Mouse (Mus musculus): ENCODE results near the gene Ube2k. TPM values are rescaled to one million over a fixed set of nuclear protein-coding genes. Genes with fewer than 3 reads are reported as not detected.

Gene Ube2k
- 109 and 117 TPM in 2 replicates for total RNA-seq (2014; fragmentation: Nextera tagmentation)
- 53.3 and 60.8 TPM in 2 replicates for total RNA-seq (2017)

DNA sequence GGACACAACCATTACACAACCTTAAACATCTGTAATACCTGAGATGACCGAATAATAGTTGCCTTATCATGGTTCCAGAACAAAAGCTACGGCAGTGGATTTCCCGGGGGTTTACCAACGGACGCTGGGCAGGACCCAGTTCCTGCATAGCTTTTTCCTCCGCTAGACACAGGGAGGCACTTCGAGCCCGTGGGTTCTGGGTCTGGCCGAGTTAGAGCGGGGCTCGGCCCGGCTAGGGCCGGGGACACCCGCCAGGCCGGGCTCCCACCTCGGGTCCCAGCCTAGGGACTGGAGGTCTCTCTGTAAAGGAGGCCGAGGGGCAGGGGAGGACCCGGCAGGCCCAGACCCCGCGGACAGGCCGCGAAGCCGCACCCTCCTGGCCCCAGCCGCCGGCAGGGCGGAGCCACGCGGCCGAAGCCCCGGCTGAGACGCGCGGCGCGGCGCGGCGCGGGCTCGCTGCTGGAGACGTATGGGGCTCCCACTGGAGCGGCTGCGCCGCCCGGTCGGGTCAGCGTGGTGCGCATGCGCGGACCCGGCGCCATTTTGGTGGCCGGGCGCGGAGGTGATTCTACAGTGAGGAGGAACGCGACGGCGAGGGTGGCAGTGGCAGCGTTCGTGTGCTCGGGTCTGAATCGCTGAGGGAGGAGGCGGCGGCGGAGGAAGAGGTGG is at the start of gene Ube2k, which contains the start of gene Smim14:
Ube2k (plus strand) TSS at position 483 of the 669 bp plus-strand sequence.
Smim14 (minus strand) TSS at position 434 of the 669 bp plus-strand sequence.
- peak; percentile 66 for ATAC-seq (replicated peaks; ENCODE audit: low FRiP score, low TSS enrichment, poor library complexity, severe bottlenecking)

DNA sequence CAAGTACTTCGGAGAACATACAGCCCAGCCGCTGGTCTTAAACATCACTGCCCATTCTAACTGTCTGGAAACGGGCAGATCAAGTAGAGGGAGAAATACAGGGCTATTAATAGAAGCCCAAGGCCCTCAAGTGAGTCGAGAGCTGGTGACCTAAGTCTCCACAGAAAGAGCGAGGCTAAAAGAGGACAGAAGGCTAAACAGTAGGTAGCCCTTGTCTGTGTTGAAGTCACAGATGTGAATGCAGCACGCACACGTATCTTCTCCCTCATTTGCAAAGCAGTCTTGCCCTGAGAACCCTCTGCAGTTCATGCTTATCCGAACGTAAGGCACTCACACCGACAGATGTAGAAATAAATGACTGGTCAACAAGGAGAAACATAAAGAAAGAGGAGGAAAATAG is 49.7 kb upstream of the Ube2k start:
- no peak for ATAC-seq (replicated peaks; ENCODE audit: low FRiP score, low TSS enrichment, poor library complexity, severe bottlenecking)

DNA sequence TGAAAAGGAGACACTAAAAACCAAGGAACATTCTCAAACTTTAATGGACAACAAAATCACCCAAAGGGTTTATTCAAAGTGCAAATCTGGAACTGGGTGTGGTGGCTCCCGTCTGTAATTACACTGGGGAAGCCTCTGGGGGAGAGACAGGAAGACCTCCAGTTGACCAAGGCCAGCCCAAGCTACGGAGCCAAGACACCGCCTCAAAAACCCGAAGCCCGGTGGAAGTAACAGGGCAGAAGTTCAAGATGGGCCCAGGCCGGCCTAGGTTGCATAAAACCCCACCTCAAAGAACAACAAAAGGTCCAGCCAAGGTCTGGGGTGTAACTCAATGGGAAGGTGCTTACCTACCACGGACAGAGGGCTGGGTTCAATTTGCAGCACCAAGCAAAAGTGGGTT is 48.3 kb upstream of the Ube2k start:
- no peak for ATAC-seq (replicated peaks; ENCODE audit: low FRiP score, low TSS enrichment, poor library complexity, severe bottlenecking)

DNA sequence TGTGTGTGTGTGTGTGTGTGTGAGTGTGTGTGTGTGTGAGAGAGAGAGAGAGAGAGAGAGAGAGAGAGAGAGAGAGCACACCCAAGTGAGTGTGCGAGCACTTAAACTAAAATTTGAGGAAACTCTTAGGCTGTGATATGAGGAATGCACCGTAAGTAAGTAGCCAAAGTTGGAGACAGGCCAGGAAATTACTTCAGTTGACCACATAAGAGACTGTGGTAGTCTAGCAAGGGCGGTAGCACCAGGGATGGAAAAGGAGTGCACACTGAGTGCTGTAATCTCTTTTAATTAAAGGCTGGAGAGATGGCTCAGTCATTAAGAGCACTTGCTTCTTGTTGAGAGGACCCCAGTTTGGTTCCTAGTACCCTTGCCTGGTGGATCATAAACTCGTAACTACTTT is 47.2 kb upstream of the Ube2k start:
- ATAC-seq (replicated peaks; ENCODE audit: low FRiP score, low TSS enrichment, poor library complexity, severe bottlenecking) = no peak

DNA sequence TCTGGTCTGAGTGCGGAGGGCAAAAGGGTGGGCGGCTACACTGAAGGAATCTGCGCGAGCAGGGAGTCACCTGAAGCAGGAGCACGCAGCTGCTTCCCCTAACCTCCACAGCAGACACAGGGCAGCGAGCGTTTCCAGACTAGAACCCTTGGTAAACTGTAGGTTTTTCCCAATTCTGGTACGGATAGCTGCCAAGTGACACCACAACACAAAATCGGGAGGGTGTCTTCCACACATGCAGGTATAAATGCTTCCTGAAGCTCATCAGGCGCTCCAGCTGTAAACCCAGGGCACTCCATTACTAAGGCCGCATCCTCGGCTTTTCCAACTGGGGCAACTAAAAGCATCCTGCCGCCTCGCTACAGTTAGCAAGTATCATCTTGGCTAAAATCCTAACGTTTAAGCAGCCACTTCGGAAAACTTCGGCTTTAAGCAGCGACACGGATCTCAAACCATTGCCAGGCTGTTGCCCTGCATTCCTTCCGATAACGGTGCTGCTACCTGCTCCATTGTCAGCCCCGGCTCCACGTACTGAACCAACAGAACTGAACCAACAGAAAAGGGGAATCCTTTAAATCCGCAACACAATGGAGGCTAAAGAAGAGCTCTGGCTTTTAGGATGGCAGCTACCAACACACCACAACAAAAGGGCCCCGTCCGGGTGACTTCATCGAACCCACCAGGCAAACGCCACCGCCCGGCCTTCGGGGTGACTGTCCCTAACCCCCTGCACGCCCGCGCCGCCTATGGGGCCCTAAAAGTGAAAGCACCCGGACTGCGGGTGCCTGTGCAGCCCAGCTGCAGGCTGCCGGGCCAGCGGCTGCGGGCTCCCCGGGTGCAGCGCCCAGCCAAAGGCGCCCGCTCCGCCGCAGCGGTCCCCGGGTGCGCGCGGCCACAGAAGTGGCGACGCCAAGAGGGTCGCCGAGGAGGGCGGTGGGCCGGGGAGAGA is 45.0 kb upstream of the Ube2k start:
- peak; percentile 73 for ATAC-seq (replicated peaks; ENCODE audit: low FRiP score, low TSS enrichment, poor library complexity, severe bottlenecking)

DNA sequence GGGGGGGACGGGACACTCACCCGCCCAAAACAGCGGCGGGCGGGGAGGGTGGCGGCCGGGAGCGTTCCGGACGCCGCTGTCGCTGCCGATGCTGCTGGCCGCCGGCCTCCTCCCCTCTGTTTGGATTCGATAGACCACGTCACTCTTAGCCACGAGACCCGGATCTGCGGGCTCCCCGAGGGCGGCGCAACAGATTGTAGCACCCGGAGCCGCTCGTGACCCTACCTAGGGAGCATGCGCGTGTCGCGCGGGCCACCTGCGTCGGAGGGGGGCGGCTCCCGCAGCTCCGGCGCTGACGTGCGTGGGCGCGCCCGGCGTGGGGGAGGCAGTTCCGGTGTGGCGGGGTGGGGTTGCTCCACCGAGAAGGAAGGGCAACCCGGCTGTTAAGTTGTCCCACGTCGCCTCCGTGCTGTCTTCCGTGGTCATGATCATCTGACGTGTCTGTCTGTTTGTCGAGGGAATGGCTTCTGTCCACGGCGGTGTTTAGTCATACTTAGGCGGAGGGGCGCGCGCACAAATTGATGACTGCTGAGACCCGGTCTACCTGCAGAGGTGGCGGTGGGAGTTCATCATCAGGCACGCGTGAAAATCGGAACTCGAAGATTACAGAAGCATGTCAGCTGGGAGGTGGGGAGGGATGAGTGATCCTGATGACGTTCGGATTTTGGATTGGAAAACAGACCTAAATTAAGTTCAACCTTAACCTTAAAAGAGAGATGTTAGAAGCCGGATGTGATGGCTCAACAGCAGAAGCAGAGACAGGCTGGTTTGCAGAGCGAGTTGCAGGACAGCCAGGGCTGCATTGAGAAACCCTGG is 44.1 kb upstream of the Ube2k start, which contains the start of gene Gm43552:
Gm43552 (minus strand) TSS at position 118 of the 816 bp plus-strand sequence.
- peak; percentile 92 for ATAC-seq (replicated peaks; ENCODE audit: low FRiP score, low TSS enrichment, poor library complexity, severe bottlenecking)

DNA sequence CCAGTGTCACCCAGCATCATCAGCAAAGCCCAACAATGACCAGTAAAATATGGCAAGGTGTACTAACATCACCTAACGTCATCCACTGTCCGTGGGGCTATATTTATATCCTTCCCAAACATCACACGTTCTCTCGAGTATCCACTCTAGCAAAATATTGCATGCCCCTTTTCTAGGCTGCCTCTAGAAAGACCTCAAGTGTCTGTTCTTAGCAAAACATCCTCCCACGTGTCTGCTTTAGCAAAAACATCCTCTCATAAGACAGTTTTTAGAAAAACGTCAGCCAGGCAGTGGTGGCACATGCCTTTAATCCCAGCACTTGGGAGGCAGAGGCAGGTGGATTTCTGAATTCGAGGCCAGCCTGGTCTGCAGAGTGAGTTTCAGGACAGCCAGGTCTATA is 36.8 kb upstream of the Ube2k start:
- ATAC-seq (replicated peaks; ENCODE audit: low FRiP score, low TSS enrichment, poor library complexity, severe bottlenecking) = no peak

DNA sequence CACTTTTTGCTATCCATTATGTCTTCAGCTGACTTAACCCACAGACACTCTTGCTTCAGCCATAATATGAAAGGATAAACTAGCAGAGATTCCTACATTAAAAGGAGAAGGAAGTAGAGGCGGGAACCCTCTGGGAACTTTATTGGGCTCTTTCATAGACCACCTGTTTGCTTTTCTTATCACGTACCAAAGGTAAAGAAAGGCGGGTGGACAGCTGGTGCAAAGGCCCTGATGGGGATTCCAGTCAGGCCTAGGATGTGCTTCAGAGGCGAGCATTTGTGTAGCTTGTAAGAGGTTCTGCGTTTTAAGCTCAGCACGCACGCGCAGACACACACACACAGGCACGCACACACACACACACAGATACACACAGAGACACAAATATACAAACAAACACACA is 35.6 kb upstream of the Ube2k start:
- no peak for ATAC-seq (replicated peaks; ENCODE audit: low FRiP score, low TSS enrichment, poor library complexity, severe bottlenecking)

DNA sequence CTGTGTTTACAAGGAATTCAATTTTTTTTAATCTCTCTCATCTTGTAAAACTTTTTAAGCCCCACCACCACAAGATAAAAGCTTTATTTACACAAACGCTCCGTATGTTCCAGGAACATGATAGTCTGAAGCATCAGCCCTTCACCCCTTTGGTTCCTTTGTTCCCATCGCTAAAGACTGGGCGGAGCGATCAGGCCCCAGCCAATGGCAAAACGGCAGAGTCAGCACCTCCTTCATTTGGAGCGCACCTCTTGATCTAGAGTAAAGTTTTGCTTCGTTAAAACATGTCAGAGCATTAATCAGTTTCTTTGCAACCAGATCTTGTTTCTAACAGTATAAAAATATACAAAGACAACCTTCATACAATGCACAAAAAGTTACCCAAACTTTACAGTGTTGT is 31.2 kb upstream of the Ube2k start:
- ATAC-seq (replicated peaks; ENCODE audit: low FRiP score, low TSS enrichment, poor library complexity, severe bottlenecking) = peak; percentile 89

DNA sequence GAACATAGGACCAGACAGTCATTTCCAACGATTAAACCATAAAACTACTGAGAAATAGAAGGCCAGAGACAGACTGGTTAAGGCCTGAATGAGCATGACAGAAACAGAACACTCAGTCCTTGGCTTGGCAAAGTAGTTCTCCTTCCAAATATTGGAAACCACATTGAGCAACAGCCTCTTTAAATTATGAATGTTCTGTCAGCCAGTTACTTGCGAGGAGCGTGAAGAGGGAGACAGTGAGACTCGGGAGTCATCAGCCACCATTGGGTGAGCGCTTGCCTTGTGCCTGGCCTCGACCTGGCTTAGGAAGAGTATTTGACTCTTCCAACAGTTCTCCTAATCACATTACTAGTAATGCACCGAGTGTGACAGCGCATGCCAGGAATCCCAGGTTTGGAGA is 28.6 kb upstream of the Ube2k start:
- ATAC-seq (replicated peaks; ENCODE audit: low FRiP score, low TSS enrichment, poor library complexity, severe bottlenecking) = no peak

DNA sequence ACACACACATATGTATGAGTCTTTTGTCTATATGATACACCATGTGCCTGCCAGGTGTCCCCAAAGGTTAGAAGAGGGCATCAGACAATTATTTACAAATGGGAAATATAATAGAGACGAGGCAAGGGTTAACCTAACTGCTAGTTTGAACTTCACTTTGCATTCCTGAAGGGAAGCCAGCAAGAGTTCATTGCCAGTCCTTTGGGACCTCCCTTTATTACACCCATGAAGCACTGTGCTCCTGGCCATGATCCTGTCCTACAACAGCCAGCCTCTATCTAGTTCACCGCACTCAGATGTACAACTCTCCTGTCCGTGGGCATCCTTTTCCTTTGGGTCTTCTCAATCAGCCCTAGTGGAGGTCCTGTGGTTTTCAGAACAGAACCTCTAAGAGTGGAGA is 23.5 kb upstream of the Ube2k start:
- no peak for ATAC-seq (replicated peaks; ENCODE audit: low FRiP score, low TSS enrichment, poor library complexity, severe bottlenecking)

DNA sequence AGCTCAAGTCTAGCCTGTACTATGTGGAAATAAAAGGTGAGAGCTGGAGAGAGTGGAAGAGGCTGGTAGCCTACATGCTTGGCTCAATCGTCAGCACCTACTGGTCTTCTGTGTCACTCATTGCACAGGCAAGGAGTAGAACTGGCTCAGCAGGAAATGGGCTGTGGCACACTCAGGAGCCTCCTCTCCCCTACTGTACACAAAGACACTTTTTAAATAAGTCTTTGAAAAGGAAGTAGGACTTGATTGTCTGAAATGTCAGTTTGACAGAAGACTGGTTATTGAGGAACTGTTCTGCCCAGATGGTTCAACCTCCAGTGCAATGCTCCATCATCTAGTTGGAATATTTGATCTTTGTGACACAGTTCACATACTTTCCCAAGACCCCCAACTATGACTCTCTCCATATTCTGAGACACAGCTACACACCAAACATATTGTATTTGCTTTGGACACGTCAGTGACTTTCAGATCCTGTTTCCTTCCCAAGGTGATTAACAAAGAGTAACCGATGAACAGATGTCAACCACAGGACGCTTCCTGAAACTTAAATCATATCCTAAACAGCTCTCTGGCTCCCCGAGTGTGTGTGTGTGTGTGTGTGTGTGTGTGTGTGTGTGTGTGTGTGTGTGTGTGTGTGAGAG is 22.3 kb upstream of the Ube2k start:
- ATAC-seq (replicated peaks; ENCODE audit: low FRiP score, low TSS enrichment, poor library complexity, severe bottlenecking) = no peak

DNA sequence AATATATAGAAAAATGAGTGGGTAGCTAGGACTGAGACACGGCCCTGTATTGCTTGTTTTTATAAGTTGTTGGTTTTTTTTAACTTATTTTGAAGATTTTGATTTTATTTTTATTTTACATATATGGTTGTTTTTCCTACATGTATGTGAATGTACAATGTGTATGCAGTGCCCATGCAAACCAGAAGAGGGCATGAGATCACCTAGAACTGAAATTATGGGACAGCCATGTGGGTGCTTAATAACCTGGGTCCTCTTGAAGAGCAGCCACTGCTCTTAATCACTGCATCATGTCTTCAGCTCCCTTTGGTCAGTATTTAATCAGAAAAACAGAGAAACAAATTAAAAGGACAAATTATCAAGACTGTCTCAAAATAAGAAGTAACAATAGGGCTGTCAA is 15.2 kb upstream of the Ube2k start:
- peak; percentile 57; the same call in 1 of the 2 replicates for ATAC-seq (replicated peaks; ENCODE audit: low FRiP score, low TSS enrichment, poor library complexity, severe bottlenecking)

DNA sequence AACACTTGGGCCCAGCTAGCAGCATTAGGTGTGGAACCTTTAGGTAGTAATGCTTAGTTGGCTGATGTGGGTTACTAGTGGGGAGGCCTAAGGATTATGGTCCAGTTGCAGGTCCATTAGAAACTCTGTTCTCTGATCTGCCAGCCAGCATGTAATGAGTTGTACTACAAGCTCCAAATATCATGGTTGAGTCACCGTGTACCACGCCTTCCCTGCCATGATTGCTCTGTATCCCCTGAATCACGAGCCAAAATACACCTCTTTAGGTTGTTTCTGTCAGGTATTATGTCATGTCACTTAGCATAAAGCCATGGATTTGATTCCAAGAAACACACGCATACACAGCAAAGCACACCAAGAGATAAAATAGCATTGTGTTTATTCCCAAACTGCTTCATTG is 12.2 kb upstream of the Ube2k start:
- ATAC-seq (replicated peaks; ENCODE audit: low FRiP score, low TSS enrichment, poor library complexity, severe bottlenecking) = no peak

DNA sequence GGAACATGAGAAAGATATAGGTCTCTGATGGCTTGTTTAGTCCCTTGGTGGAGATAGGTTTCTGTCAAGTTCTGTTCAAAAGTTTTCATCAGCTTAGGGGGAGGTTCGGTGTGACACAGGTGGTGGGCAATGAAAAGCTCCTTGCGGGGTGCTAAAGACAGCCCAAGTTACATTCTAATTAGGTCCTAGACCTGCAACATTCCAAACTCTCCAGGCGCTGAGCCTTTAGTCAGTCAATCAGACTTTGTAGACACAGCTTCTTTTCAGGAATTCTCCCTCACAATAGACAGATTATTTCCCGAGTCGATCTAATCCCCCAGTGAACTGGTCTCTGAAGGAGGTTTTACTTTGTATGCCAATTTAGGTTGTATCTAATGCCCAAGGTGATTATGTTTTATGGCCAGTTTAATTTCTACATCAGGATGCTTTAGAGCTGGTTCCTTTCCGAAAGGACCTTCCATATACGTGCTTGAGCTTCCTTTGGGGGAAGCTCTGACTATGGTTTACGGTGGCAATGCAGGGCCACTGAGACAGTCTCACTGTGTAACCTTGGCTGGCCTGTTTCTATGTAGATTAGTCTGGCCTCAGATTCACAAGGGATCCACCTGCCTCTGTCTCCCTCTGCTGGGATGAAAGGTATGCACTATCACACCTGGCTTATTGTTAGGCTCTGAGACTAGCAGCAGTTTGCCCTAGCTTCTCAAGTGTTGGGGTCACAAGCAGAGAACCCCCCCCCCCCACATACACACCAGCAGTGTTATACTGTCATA is 11.2 kb upstream of the Ube2k start:
- ATAC-seq (replicated peaks; ENCODE audit: low FRiP score, low TSS enrichment, poor library complexity, severe bottlenecking) = no peak

DNA sequence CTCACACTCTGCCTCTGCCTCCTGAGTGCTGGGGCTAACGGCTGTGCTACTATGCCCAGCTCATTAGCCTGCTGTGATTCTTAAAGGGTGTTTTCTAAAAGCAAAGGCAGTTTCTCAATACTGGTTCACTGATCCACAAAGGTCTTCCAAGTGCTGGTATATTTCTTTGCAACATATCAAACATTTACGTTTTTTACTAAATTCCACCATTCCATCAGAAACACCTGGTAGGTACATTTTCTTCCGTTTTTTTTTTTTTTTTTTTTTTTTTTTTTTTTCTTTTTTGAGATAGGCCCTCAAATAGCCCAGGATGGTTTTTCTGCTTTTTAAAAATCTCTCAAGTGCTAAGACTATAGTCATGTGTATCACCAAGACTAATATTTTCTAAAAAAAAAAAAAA is 5.8 kb upstream of the Ube2k start:
- no peak for ATAC-seq (replicated peaks; ENCODE audit: low FRiP score, low TSS enrichment, poor library complexity, severe bottlenecking)

DNA sequence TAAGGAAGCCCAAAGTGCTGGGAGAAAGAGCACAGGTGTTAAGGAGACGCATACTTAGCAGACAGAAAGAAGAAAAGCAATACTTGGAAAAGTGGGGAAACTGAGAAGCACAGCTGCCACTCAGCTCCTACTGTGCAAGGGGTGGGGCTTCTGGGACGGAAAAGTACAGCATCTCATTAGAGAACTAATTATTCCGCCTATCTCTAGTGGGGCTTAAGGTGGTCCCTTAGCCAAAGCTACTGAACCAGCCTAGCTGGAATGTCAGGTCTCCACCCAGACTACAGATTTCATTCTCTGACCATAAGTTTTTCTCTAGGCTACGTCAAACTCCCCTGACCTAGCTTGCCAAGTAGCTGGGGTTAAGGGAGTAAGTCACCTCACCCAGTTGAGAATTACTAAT is 2.5 kb upstream of the Ube2k start:
- no peak for ATAC-seq (replicated peaks; ENCODE audit: low FRiP score, low TSS enrichment, poor library complexity, severe bottlenecking)

DNA sequence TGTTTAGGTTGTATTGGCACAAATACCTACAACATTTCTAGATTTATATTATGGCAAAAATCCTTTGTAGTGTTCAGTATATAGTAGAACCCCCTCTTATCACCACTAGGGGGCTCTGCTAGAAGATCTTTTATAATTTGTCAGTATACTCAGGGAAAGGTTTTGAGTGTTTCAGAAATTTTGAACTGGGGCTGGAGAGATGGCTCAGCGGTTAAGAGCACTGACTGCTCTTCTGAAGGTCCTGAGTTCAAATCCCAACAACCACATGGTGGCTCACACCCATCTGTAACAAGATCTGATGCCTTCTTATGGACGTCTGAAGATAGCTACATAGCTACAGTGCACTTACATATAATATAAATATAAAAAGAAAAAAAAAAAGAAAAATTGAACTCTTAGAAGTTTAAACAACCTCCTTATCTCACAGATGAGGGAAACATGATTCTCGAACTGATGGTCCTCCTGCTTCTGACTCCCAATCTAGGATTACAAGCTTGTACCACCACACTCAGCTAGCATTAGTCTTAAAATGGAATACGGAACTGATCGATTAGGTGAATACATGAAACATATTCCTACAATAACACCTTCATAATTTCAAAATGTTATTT is 1.5 kb upstream of the Ube2k start:
- ATAC-seq (replicated peaks; ENCODE audit: low FRiP score, low TSS enrichment, poor library complexity, severe bottlenecking) = peak; percentile 48
